Mouse (Mus musculus) limb, embryonic 13.5 days (tissue): Measurements from ENCODE around the gene Piwil4. TPM values are rescaled to one million over a fixed set of nuclear protein-coding genes. Genes with fewer than 3 reads are reported as not detected.

Experiments
- ATAC-seq: fragments of 200-750 bp; cut with Nextera tagmentation; 2 replicates; pipeline ENCODE4 v1.8.0; 2017; ENCODE audit warnings: low read depth, moderate number of reproducible peaks, moderate TSS enrichment; ENCODE audit not compliant: low FRiP score
- H3K27ac ChIP-seq: fragments of 300-500 bp; sonication (generic); 2 replicates; pipeline ENCODE4 v1.5.1; 2015; ENCODE audit warnings: inconsistent platforms, mild to moderate bottlenecking, moderate library complexity
- H3K27me3 ChIP-seq: fragments of 300-500 bp; sonication (generic); 2 replicates; pipeline ENCODE4 v1.6.1; 2015; ENCODE audit warnings: mild to moderate bottlenecking, inconsistent platforms
- H3K36me3 ChIP-seq: fragments of 300-500 bp; sonication (generic); 2 replicates; pipeline ENCODE4 v1.6.1; 2015; ENCODE audit warnings: inconsistent platforms, mild to moderate bottlenecking, moderate library complexity
- H3K4me1 ChIP-seq: fragments of 300-500 bp; sonication (generic); 2 replicates; pipeline ENCODE4 v1.6.1; 2015; ENCODE audit warnings: inconsistent platforms
- H3K4me2 ChIP-seq: fragments of 300-500 bp; sonication (generic); replicated peaks from 2 replicates; pipeline ENCODE4 v1.6.1; 2015; ENCODE audit warnings: inconsistent platforms, mild to moderate bottlenecking, moderate library complexity
- H3K4me3 ChIP-seq: fragments of 300-500 bp; sonication (generic); 2 replicates; pipeline ENCODE4 v1.5.1; 2015; ENCODE audit warnings: moderate library complexity, mild to moderate bottlenecking, inconsistent platforms
- H3K9ac ChIP-seq: fragments of 300-500 bp; sonication (generic); 2 replicates; pipeline ENCODE4 v1.6.1; 2015; ENCODE audit warnings: mild to moderate bottlenecking, inconsistent platforms
- H3K9me3 ChIP-seq: fragments of 300-500 bp; sonication (generic); 2 replicates; pipeline ENCODE4 v1.6.1; 2016; ENCODE audit warnings: inconsistent platforms
- WGBS: fragments of 180-500 bp; shearing (Covaris S2); methylation state at CpG from one replicate; pipeline ENCODE4 v1.1.7; 2015; 5-methylcytosine and 5-hydroxymethylcytosine counted together
- polyA plus RNA-seq: library from polyadenylated mRNA; unstranded; fragments of >200 nt; fragmentation: Nextera tagmentation; extraction: Ambion mirVana; gene quantifications from 2 replicates; pipeline ENCODE4 v1.2.1, GENCODE M21; 2015

Gene Piwil4
- polyA plus RNA-seq, result 0.11 TPM in 1 of 2 replicates, not detected in the other

DNA sequence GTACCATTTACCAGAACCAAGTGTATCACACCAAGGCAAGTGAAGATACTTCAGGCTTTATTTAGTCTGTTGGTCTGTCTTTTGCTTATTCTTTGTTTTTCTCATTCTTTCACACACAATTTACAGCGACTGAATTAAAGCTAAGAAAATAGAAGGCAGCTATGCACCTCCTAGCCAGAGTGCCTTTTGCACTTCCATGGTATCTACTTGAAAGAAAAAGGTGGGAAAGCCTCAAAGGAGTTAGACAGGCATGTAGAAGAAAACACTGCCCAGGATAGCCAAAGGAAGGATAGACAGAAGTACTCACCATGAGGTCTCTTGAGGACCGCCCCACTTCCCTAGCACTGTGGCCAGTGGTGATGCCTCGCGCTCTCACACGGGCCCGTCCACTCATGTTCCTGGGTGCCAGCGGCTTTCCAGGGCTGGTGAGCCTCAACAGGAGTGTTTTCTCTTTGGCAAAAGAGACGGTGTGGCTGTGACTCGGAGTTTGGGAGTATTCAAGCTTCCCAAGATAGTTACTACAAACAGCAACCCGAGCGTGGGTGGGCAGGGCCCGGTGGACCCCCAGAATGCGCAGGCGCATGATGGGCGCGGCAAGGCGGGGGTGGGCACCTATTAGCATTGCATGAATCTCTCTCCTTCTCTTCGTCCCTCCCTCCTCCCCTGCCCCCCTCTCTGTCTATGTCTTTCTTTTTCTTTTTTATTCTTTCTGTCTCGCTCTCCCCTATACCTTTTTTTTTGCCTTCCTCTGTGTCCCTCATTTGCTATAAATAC, at the start of gene Piwil4:
Piwil4 (minus strand) TSS at position 583 of the 774 bp plus-strand sequence.
- ATAC-seq, result no peak
- H3K27ac ChIP-seq, result no peak within 1 kb of the TSS
- no peak within 1 kb of the TSS for H3K4me3 ChIP-seq
- no peaks in the 10 kb centered on the region for H3K9me3 ChIP-seq
- 87% methylated on average over 19 of the region's 19 CpGs for WGBS
- H3K27me3 ChIP-seq, result no peaks in the 10 kb centered on the region
- H3K4me2 ChIP-seq, result no peak within 1 kb of the TSS
- no peaks in the 10 kb centered on the region for H3K36me3 ChIP-seq
- no peak within 1 kb of the TSS for H3K9ac ChIP-seq
- H3K4me1 ChIP-seq, result no peaks in the 10 kb centered on the region

DNA sequence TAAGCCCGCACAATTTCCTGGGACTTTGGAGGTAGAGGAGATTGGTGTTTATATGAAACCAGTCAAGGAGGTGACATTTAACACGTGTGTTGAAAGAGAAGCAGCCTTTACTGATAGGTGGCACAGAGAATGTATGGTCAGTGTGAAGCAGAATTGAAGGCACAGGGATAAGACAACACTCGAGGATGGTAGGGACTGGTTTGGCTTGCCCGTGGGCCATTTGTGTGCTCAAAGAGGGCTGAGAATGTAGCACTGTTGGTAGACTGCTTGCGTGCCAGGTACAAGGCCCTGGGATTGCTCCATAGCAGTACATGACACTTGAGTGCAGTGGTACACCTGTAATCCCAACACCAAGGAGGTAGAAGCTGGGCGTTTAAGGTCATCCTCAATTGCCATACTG, 46.8 kb upstream of the Piwil4 start:
- no peaks in the 10 kb centered on the region for H3K4me1 ChIP-seq
- no peak for ATAC-seq
- H3K36me3 ChIP-seq, result peaks cover 40% of the 10 kb centered on the region
- H3K9ac ChIP-seq, result no peak overlapping the region
- WGBS, result 91% methylated on average over 6 of the region's 6 CpGs
- no peak overlapping the region for H3K4me3 ChIP-seq
- H3K9me3 ChIP-seq, result no peaks in the 10 kb centered on the region
- H3K27me3 ChIP-seq, result no peaks in the 10 kb centered on the region
- H3K27ac ChIP-seq, result no peak overlapping the region
- H3K4me2 ChIP-seq, result no peak overlapping the region

DNA sequence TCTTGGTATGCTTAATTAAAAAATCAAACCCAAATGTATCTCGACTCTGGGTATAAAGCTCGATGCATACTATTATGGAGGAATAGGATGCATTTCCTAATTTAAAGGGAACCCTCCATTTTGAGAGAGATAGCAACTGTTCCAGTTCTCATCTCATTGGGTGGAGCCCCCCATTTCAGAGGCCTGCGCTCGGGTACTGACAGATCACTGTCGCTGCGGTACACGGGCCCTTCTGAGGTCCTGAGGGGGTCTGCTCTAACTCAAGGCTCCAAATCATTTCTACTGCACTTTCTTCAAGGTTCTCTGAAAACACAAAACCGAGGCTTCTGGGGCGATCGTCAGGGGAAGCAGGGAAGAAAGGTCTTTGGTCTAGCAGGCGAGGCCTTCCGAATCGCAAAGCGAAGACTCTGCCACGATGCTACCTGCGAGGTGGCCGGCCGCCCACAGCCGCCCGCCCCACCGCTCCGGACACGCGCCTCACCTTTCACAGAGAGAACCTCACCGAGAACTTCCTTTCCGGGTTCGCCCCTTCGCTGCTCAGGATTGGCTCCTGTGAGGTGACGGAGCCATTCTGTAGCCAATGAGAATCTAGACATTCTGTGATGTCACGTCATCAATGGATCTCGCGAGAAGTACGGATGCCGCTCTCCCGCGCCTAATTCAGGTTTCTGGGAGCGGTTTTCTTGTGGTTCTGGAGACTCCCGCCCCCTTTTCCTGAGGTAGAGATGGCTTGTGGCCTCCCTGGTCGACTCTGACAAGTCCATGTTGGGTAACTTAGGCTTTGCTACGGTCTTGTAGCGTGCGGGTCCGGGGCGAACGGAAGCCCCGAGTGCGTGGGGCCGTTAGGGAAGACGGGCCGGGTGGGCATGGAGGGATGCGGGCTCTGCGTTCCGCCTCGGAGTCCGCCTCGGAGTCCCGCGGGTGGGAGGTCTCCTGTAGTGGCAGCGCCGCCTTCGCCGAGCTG, 43.8 kb upstream of the Piwil4 start, which contains the start of the genes Mre11a and Ankrd49:
Mre11a (plus strand) TSS at position 616 of the 964 bp plus-strand sequence.
Ankrd49 (minus strand) TSS at position 818 of the 964 bp plus-strand sequence.
- no peaks in the 10 kb centered on the region for H3K4me1 ChIP-seq
- peak within 1 kb of the TSS; percentile 98 for H3K27ac ChIP-seq
- peak within 1 kb of the TSS; percentile 74 for H3K4me3 ChIP-seq
- under 1% methylated on average over 62 of the region's 62 CpGs for WGBS
- H3K9ac ChIP-seq, result peak within 1 kb of the TSS; percentile 88
- no peaks in the 10 kb centered on the region for H3K27me3 ChIP-seq
- H3K4me2 ChIP-seq, result peak within 1 kb of the TSS; percentile 86
- peak; percentile 98 for ATAC-seq
- H3K36me3 ChIP-seq, result peaks cover 40% of the 10 kb centered on the region
- no peaks in the 10 kb centered on the region for H3K9me3 ChIP-seq

DNA sequence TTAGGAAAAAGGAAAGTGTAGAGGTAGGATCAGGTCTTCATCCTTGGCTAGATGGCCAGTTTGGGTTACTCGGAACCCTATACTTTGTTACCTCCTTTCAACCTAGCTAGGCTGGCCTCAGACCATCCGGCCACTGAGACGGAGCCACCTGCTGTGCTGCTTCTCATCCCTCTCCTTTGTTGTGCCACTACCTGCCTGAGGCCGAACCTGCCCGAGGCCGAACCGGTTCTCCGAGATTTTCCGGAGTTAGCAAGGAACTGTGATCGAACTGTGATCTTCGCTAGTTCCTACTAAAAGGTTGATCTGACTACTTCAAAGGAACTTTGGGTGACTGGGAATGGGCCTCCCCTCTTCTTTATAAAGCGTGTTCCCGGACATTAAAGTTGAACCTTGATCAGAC, 37.8 kb upstream of the Piwil4 start:
- 31% methylated on average over 13 of the region's 13 CpGs for WGBS

DNA sequence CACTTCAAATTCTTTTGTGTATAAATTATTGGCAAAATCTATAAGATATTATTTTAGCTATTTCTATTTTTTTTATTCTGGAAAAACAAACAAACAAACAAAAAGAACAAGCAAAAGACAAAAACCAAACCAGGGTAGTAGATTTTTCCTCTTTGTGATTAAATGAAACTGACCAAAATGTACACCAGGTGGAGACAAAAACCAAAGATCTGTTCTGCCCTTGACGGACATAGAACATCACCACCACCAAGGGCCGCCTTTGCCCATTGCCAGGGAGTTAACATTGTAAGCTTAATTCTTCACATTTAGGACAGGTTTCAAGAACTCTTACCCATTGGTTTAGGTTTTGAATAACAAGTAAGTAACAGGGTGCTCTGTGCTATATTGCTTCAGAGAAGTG, 33.3 kb upstream of the Piwil4 start:
- 42% methylated on average over 2 of the region's 2 CpGs for WGBS
- Histone ChIP-seq H3K27me3 (peaks cover 8% of the 10 kb centered on the region; the same call in 1 of the 2 replicates), H3K4me3 (no peak overlapping the region), H3K4me2 (no peak overlapping the region), H3K4me1 (peaks cover 24% of the 10 kb centered on the region), H3K9me3 (no peaks in the 10 kb centered on the region), H3K27ac (no peak overlapping the region), H3K36me3 (no peaks in the 10 kb centered on the region), H3K9ac (no peak overlapping the region)
- ATAC-seq, result no peak

More for the DNA sequence above, 37.8 kb upstream of the Piwil4 start:
- H3K9ac ChIP-seq, result no peak overlapping the region
- no peak overlapping the region for H3K4me2 ChIP-seq
- H3K4me3 ChIP-seq, result no peak overlapping the region
- peaks cover 21% of the 10 kb centered on the region for H3K36me3 ChIP-seq
- no peak overlapping the region for H3K27ac ChIP-seq
- H3K4me1 ChIP-seq, result no peaks in the 10 kb centered on the region
- no peaks in the 10 kb centered on the region for H3K27me3 ChIP-seq
- H3K9me3 ChIP-seq, result no peaks in the 10 kb centered on the region
- ATAC-seq, result no peak

DNA sequence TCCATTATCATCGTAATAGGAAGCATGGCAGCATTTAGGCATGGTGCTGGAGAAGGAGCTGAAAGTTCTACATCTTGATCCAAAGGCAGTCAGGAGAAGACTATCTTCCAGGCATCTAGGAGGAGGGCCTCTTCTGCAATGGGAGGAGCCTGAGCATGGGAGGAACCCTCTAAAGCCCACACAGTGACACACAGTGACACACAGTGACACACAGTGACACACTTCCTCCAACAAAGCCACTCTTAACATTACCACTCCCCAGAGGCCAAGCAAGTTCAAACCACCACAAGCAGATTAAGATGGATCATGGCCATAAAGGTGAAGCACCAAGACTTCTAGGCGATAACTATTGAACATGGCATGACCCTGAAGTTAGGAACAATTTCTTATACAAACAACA, 31.5 kb upstream of the Piwil4 start:
- Histone ChIP-seq H3K4me3 (no peak overlapping the region), H3K4me2 (no peak overlapping the region), H3K9ac (no peak overlapping the region), H3K36me3 (no peaks in the 10 kb centered on the region), H3K27ac (no peak overlapping the region), H3K4me1 (peaks cover 24% of the 10 kb centered on the region), H3K27me3 (peaks cover 8% of the 10 kb centered on the region; the same call in 1 of the 2 replicates), H3K9me3 (no peaks in the 10 kb centered on the region)
- WGBS, result 86% methylated on average over 2 of the region's 2 CpGs
- ATAC-seq, result no peak

DNA sequence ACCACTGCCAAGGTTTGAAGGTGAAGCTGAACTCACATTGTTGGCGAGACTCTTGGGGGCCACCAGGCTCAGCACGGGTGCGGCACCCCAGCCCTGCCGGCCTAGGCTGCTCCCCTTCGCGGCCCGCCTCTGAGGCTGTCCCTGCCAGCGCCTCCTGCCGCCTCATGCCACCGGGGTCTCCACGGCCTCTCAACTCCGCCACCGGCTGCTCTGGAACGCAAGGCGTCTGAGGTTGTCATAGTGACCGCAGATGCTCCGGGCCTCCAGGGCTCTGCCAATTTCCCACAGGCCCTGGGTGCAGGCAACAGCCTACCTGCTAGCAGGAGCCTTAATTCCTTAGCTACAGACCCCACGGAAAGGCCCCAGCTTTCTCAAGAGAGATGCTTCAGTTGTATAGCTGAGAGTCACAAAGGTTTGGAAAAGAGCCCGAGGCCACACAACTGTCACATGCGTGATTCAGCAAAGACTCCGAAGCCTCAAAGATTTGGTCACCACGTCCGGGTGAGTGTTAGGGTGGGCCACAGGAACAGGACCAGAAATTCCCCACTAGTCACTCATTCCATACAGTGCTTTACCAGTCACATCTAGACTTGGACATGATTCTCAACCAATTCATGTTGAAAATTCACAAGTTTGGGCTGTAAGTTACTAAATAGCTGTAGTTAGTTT, 30.4 kb upstream of the Piwil4 start, which contains the start of gene 1700012B09Rik:
1700012B09Rik (minus strand) TSS at position 228 of the 669 bp plus-strand sequence.
- Histone ChIP-seq H3K4me3 (no peak within 1 kb of the TSS), H3K27me3 (peaks cover 8% of the 10 kb centered on the region; the same call in 1 of the 2 replicates), H3K4me2 (peak within 1 kb of the TSS; percentile 44), H3K27ac (no peak within 1 kb of the TSS; the same call in 1 of the 2 replicates), H3K9me3 (no peaks in the 10 kb centered on the region), H3K9ac (peak within 1 kb of the TSS; percentile 48; the same call in 1 of the 2 replicates), H3K36me3 (no peaks in the 10 kb centered on the region), H3K4me1 (peaks cover 24% of the 10 kb centered on the region)
- WGBS, result 17% methylated on average over 23 of the region's 23 CpGs
- peak; percentile 40; the same call in 1 of the 2 replicates for ATAC-seq

DNA sequence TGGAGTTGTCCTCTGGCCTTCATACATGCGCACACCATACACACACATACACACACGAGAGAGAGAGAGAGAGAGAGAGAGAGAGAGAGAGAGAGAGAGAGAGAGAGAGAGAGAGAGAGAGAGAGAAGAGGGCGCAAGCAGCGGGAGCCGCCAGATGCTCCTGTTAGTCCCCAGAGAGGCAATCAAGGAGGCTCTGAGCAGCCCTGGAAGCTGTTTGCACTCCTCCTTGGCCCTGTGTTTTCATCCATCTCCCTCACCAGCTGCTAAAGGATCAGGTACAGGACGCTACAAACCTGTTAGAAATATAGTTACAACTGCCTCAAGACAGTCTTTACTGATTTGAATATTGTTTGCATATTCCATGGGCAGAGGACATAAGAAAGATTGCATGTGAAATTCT, 29.3 kb upstream of the Piwil4 start:
- Histone ChIP-seq H3K4me2 (0 out of 2 replicates have a peak overlapping the region, but pooled peaks have one; percentile 19), H3K4me3 (no peak overlapping the region), H3K9me3 (no peaks in the 10 kb centered on the region), H3K27ac (no peak overlapping the region; the same call in 1 of the 2 replicates), H3K36me3 (no peaks in the 10 kb centered on the region), H3K4me1 (peaks cover 24% of the 10 kb centered on the region), H3K27me3 (peaks cover 8% of the 10 kb centered on the region; the same call in 1 of the 2 replicates), H3K9ac (no peak overlapping the region)
- 36% methylated on average over 6 of the region's 6 CpGs for WGBS
- no peak for ATAC-seq

DNA sequence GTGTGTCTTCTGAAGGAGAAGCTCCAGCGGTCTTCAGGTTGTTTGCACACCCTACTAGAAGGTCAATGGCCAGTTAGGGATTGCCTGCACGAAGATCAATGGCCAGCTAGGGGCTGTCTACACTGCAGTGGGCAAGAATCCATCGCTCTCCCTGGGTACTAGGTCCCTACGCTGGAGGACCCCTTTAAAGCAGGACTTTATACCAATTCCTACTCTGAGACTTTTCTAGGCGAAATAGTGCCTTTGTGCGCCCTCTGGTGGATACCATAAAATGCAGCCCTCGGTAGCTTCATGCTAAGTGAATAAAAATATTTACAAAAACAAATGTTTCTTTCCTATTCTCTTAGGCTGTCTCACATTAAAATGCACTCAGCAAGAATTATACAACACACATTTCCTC, 24.2 kb upstream of the Piwil4 start:
- Histone ChIP-seq H3K9ac (no peak overlapping the region), H3K4me2 (no peak overlapping the region), H3K27me3 (no peaks in the 10 kb centered on the region; the same call in 1 of the 2 replicates), H3K4me3 (no peak overlapping the region), H3K9me3 (no peaks in the 10 kb centered on the region), H3K36me3 (no peaks in the 10 kb centered on the region), H3K27ac (no peak overlapping the region), H3K4me1 (peaks cover 10% of the 10 kb centered on the region)
- 0 out of 2 replicates have a peak, but pooled peaks have one; percentile 40 for ATAC-seq
- 27% methylated on average over 7 of the region's 7 CpGs for WGBS

DNA sequence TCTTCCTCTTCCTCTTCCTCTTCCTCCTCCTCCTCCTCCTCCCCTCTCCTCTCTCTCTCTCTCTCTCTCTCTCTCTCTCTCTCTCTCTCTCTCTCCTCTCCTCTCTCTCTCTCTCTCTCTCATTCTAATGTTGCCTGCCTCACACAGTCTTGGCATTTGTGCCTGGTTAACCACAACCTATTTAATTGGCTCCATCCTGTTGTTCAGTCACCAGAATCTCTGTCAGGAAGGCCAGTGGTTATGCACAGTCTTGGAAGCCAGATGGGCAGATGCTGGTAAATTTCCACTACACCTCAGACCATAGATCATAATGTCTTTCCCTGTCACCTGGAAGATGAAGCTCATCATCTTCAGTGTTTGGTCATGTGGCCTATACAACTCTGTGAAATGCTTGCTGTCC, 18.7 kb upstream of the Piwil4 start:
- Histone ChIP-seq H3K4me1 (no peaks in the 10 kb centered on the region), H3K4me3 (no peak overlapping the region), H3K27ac (no peak overlapping the region), H3K36me3 (no peaks in the 10 kb centered on the region), H3K9ac (no peak overlapping the region), H3K9me3 (no peaks in the 10 kb centered on the region), H3K4me2 (no peak overlapping the region), H3K27me3 (no peaks in the 10 kb centered on the region)
- no peak for ATAC-seq

DNA sequence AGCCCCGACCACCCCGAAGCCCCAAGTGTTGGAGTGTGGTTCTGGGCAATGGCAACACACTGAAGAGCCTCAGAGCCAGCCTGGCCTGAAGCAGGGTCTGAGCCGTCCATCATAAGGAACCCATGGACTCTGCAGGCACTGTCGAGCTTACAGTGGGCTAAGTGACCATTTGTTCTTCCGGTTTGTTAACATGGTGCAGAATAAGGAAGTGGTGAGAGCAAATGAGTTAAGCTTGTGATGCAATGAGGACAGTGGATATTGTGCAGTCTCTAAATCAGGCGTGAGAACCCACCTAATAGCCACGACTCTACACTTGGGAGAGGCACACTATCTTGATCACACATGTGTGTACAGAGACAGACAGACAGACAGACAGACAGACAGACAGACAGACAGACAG, 18.1 kb upstream of the Piwil4 start:
- no peak overlapping the region for H3K4me2 ChIP-seq
- no peaks in the 10 kb centered on the region for H3K9me3 ChIP-seq
- no peak overlapping the region for H3K27ac ChIP-seq
- no peaks in the 10 kb centered on the region for H3K4me1 ChIP-seq
- H3K36me3 ChIP-seq, result no peaks in the 10 kb centered on the region
- no peak overlapping the region for H3K4me3 ChIP-seq
- ATAC-seq, result no peak
- no peak overlapping the region for H3K9ac ChIP-seq
- no peaks in the 10 kb centered on the region for H3K27me3 ChIP-seq
- 66% methylated on average over 7 of the region's 7 CpGs for WGBS
